Mouse (Mus musculus): ENCODE data around the gene Gm36245.
"Not testable (repeated sequence)": the region's sequence is repeated elsewhere in the genome, so short reads cannot be mapped to it uniquely, and the experiment has no call there.

Gene Gm36245

GRCm38 (mm10) chr15:77598958-77599357, at the start of gene Gm36245:
Gm36245 (plus strand) TSS chr15:77599258.
- no peak for DNase-seq (ENCODE audit: low read depth)

- no peak for DNase-seq (ENCODE audit: low read depth)
Observed at GRCm38 (mm10) chr15:77561792-77562191, 37.3 kb upstream of the Gm36245 start, which contains the start of gene 1700025B11Rik. 1700025B11Rik (minus strand) TSS chr15:77561892.

GRCm38 (mm10) chr15:77563219-77563618, 35.8 kb upstream of the Gm36245 start:
- no peak for DNase-seq (ENCODE audit: low read depth)

GRCm38 (mm10) chr15:77578801-77579200, 20.3 kb upstream of the Gm36245 start:
- DNase-seq (ENCODE audit: low read depth) = no peak

- DNase-seq (ENCODE audit: low read depth) = no peak
Observed at GRCm38 (mm10) chr15:77579311-77579710, 19.7 kb upstream of the Gm36245 start.

- no peak for DNase-seq (ENCODE audit: low read depth)
Observed at GRCm38 (mm10) chr15:77581681-77582080, 17.4 kb upstream of the Gm36245 start.

GRCm38 (mm10) chr15:77587026-77587425, 12.0 kb upstream of the Gm36245 start:
- no peak for DNase-seq (ENCODE audit: low read depth)

- no peak for DNase-seq (ENCODE audit: low read depth)
Observed at GRCm38 (mm10) chr15:77588981-77589380, 10.1 kb upstream of the Gm36245 start.

GRCm38 (mm10) chr15:77590881-77591280, 8.2 kb upstream of the Gm36245 start:
- DNase-seq (ENCODE audit: low read depth) = no peak

GRCm38 (mm10) chr15:77593557-77593956, 5.5 kb upstream of the Gm36245 start:
- DNase-seq (ENCODE audit: low read depth) = no peak

GRCm38 (mm10) chr15:77595961-77596360, 3.1 kb upstream of the Gm36245 start, which contains the start of gene Apol10b:
Apol10b (minus strand) TSS chr15:77596125.
- DNase-seq (ENCODE audit: low read depth) = no peak

GRCm38 (mm10) chr15:77598429-77598828, 629 bp upstream of the Gm36245 start:
- DNase-seq (ENCODE audit: low read depth) = no peak

- DNase-seq (ENCODE audit: low read depth) = no peak
Observed at GRCm38 (mm10) chr15:77606069-77606468, 7.0 kb downstream of the Gm36245 start.

- DNase-seq (ENCODE audit: low read depth) = no peak
Observed at GRCm38 (mm10) chr15:77624710-77625109, 25.7 kb downstream of the Gm36245 start.

- not testable (repeated sequence) for DNase-seq (ENCODE audit: low read depth)
Observed at GRCm38 (mm10) chr15:77626471-77626870, 27.4 kb downstream of the Gm36245 start.

- not testable (repeated sequence) for DNase-seq (ENCODE audit: low read depth)
Observed at GRCm38 (mm10) chr15:77628647-77629046, 29.6 kb downstream of the Gm36245 start.

GRCm38 (mm10) chr15:77629822-77630221, 30.8 kb downstream of the Gm36245 start:
- not testable (repeated sequence) for DNase-seq (ENCODE audit: low read depth)

- DNase-seq (ENCODE audit: low read depth) = not testable (repeated sequence)
Observed at GRCm38 (mm10) chr15:77643176-77643575, 44.1 kb downstream of the Gm36245 start, which contains the start of gene Apol11b. Apol11b (minus strand) TSS chr15:77643286.

- DNase-seq (ENCODE audit: low read depth) = not testable (repeated sequence)
Observed at GRCm38 (mm10) chr15:77651143-77651542, 52.1 kb downstream of the Gm36245 start.
